Mouse (Mus musculus) embryonic facial prominence, embryonic 11.5 days (tissue): Measurements from ENCODE around the gene Wnt7a. TPM values are rescaled to one million over a fixed set of nuclear protein-coding genes. Genes with fewer than 3 reads are reported as not detected.
A peak's percentile ranks its signal among the peaks of the same experiment; 100 is the strongest.

Experiments used
- ATAC-seq: fragments of 200-750 bp; cut with Nextera tagmentation; replicated peaks from 2 replicates; pipeline ENCODE4 v1.8.0; 2017; ENCODE audit warnings: low read depth; ENCODE audit not compliant: insufficient number of reproducible peaks, low FRiP score, low TSS enrichment
- DNase-seq: peaks from one replicate; pipeline ENCODE4 v3.0.0-alpha.2; 2015; ENCODE audit warnings: low spot score
- H3K27ac ChIP-seq: fragments of 300-500 bp; sonication (generic); replicated peaks from 2 replicates; pipeline ENCODE4 v1.5.1; 2014; ENCODE audit warnings: mild to moderate bottlenecking, low read depth, low read length, control low read depth
- H3K27me3 ChIP-seq: fragments of 300-500 bp; sonication (generic); 2 replicates; pipeline ENCODE4 v1.6.1; 2014; ENCODE audit warnings: mild to moderate bottlenecking, low read length, moderate library complexity, mixed read lengths; ENCODE audit not compliant: control insufficient read depth, insufficient read depth
- H3K36me3 ChIP-seq: fragments of 300-500 bp; sonication (generic); replicated peaks from 2 replicates; pipeline ENCODE4 v1.6.1; 2014; ENCODE audit warnings: low read depth, mild to moderate bottlenecking, low read length, moderate library complexity, mixed read lengths; ENCODE audit not compliant: control insufficient read depth, insufficient read depth
- H3K4me1 ChIP-seq: fragments of 300-500 bp; sonication (generic); 2 replicates; pipeline ENCODE4 v1.6.1; 2014; ENCODE audit warnings: low read length, mixed read lengths; ENCODE audit not compliant: control insufficient read depth, insufficient read depth
- H3K4me2 ChIP-seq: fragments of 300-500 bp; sonication (generic); 2 replicates; pipeline ENCODE4 v1.6.1; 2014; ENCODE audit warnings: low read depth, mild to moderate bottlenecking, control low read depth, low read length, moderate library complexity
- H3K4me3 ChIP-seq: fragments of 300-500 bp; sonication (generic); 2 replicates; pipeline ENCODE4 v1.5.1; 2014; ENCODE audit warnings: low read depth, low read length, control low read depth
- H3K9ac ChIP-seq: fragments of 300-500 bp; sonication (generic); replicated peaks from 2 replicates; pipeline ENCODE4 v1.6.1; 2014; ENCODE audit warnings: mild to moderate bottlenecking, control low read depth, low read length
- H3K9me3 ChIP-seq: fragments of 300-500 bp; sonication (generic); replicated peaks from 2 replicates; pipeline ENCODE4 v1.6.1; 2016; ENCODE audit warnings: mild to moderate bottlenecking, low read length, inconsistent platforms, mixed read lengths; ENCODE audit not compliant: control insufficient read depth
- WGBS: fragments of 180-500 bp; shearing (Covaris S2); extraction: QIAGEN DNeasy Blood & Tissue Kit; methylation state at CpG from one replicate; pipeline ENCODE4 v1.1.7; 2014; 5-methylcytosine and 5-hydroxymethylcytosine counted together
- polyA plus RNA-seq: library from polyadenylated mRNA; unstranded; fragments of >200 nt; fragmentation: Nextera tagmentation; extraction: Ambion mirVana; gene quantifications from 2 replicates; pipeline ENCODE4 v1.2.1, GENCODE M21; 2014

Gene Wnt7a
- polyA plus RNA-seq, 1 experiment from 2014 or later: 1.3 TPM

- ATAC-seq (no peak), DNase-seq (no peak)
- 88% methylated on average over 1 of the region's 1 CpGs for WGBS
- no peak overlapping the region for H3K4me2 ChIP-seq
- H3K4me3 ChIP-seq: no peak overlapping the region
- no peaks in the 10 kb centered on the region for H3K4me1 ChIP-seq
- no peaks in the 10 kb centered on the region for H3K9me3 ChIP-seq
- no peak overlapping the region for H3K27ac ChIP-seq
- no peaks in the 10 kb centered on the region for H3K27me3 ChIP-seq
- no peak overlapping the region for H3K9ac ChIP-seq
- no peaks in the 10 kb centered on the region for H3K36me3 ChIP-seq
These were observed 27.9 kb downstream of the Wnt7a start for GRCm38 (mm10) chr6:91383303-91383702.

GRCm38 (mm10) chr6:91379871-91380270 lies 31.3 kb downstream of the Wnt7a start:
- Histone ChIP-seq H3K27me3 (no peaks in the 10 kb centered on the region), H3K9me3 (no peaks in the 10 kb centered on the region), H3K4me1 (no peaks in the 10 kb centered on the region), H3K4me2 (no peak overlapping the region), H3K9ac (no peak overlapping the region), H3K4me3 (no peak overlapping the region), H3K27ac (no peak overlapping the region), H3K36me3 (no peaks in the 10 kb centered on the region)
- no peak for DNase-seq
- ATAC-seq: no peak
- 77% methylated on average over 4 of the region's 4 CpGs for WGBS

- 77% methylated on average over 3 of the region's 3 CpGs for WGBS
- Histone ChIP-seq H3K4me1 (no peaks in the 10 kb centered on the region), H3K9ac (no peak overlapping the region), H3K36me3 (no peaks in the 10 kb centered on the region), H3K4me3 (no peak overlapping the region), H3K27me3 (no peaks in the 10 kb centered on the region), H3K27ac (no peak overlapping the region), H3K4me2 (no peak overlapping the region), H3K9me3 (no peaks in the 10 kb centered on the region)
- DNase-seq (no peak), ATAC-seq (no peak)
These were observed 31.9 kb downstream of the Wnt7a start for GRCm38 (mm10) chr6:91379266-91379665.

GRCm38 (mm10) chr6:91372977-91373376 lies 38.2 kb downstream of the Wnt7a start:
- Histone ChIP-seq H3K27ac (no peak overlapping the region), H3K4me2 (no peak overlapping the region), H3K4me3 (no peak overlapping the region), H3K36me3 (no peaks in the 10 kb centered on the region), H3K27me3 (no peaks in the 10 kb centered on the region), H3K9me3 (no peaks in the 10 kb centered on the region), H3K9ac (no peak overlapping the region), H3K4me1 (no peaks in the 10 kb centered on the region)
- DNase-seq (no peak), ATAC-seq (no peak)

DNA sequence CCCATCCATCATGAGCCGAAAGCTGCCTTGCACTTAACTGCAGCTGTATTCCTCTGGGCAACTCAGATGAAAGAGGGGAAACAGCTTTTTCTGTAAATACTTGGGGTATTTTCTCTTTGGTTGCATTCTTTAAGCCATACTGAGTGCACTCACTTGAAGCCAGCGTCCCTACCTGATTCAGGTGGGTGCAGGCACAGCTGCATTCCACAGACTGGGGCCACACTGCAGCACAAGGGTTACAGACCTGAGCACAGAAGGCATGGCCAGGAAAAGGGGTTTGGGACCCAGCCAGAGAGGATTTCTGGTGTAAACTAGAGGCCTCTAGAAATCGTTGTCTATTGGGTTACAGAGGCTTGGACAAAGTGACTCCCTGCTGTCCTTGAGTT lies 38.6 kb downstream of the Wnt7a start:
- no peaks in the 10 kb centered on the region for H3K4me1 ChIP-seq
- 49% methylated on average over 3 of the region's 3 CpGs for WGBS
- no peak overlapping the region for H3K9ac ChIP-seq
- H3K9me3 ChIP-seq: no peaks in the 10 kb centered on the region
- ATAC-seq: no peak
- no peak overlapping the region for H3K4me2 ChIP-seq
- no peak overlapping the region for H3K27ac ChIP-seq
- H3K4me3 ChIP-seq: no peak overlapping the region
- H3K36me3 ChIP-seq: no peaks in the 10 kb centered on the region
- DNase-seq: no peak
- H3K27me3 ChIP-seq: no peaks in the 10 kb centered on the region

DNA sequence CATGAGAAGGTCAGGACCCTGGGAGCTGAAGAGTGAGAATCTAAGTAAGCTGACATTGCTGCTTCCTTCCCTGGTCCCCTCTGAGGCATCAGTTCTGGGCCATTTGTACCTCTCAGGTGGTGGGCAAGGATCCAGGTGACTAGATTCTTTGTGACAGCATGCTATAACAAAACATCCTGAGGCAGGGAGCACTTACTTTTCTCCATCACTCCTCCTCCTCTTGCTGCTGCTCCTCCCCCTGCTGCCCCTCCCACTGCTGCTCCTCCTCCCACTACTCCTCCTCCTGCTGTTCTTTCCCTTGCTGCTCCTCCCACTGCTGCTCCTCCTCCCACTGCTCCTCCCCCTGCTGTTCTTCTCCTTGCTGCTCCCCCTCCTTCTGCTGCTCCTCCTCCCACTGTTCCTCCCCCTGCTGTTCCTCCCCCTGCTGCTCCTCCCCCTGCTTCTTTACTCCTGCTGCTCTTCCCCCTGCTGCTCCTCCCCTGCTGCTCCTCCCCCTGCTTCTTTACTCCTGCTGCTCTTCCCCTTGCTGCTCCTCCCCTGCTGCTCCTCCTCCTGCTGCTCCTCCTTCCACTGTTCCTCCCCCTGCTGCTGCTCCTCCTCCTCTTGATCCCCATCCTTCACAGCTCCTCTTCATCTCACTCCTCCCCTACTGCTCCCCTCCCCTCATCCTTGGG lies 39.1 kb downstream of the Wnt7a start:
- Histone ChIP-seq H3K4me1 (no peaks in the 10 kb centered on the region), H3K9ac (no peak overlapping the region), H3K36me3 (no peaks in the 10 kb centered on the region), H3K27ac (no peak overlapping the region), H3K9me3 (no peaks in the 10 kb centered on the region), H3K27me3 (no peaks in the 10 kb centered on the region), H3K4me3 (no peak overlapping the region), H3K4me2 (no peak overlapping the region)
- ATAC-seq (no peak), DNase-seq (peak; percentile 9)

DNA sequence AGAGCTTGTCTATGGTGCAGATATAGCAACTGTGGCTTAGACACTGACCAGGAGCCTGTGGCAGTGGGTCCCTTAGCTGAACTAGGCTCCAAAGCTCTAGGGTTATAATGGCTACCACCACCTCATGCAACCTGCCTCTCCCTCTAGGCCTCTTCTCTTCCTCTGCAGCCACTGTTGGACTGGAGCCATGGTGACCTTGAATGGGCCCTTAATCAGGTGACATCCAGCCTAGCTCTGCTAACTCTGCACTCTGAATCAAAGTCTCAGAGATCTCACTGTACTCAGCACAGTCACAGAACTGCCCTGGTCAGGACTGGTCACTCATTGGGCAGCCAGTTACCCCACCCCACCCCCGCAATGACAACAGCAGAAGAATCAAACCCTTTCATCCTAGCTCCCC lies 44.4 kb downstream of the Wnt7a start:
- no peak for DNase-seq
- Histone ChIP-seq H3K9me3 (no peaks in the 10 kb centered on the region), H3K9ac (no peak overlapping the region), H3K36me3 (no peaks in the 10 kb centered on the region), H3K4me2 (no peak overlapping the region), H3K4me3 (no peak overlapping the region), H3K27me3 (no peaks in the 10 kb centered on the region; the same call in 1 of the 2 replicates), H3K27ac (no peak overlapping the region), H3K4me1 (no peaks in the 10 kb centered on the region)
- ATAC-seq: no peak
- 81% methylated on average over 1 of the region's 1 CpGs for WGBS

- DNase-seq (no peak), ATAC-seq (no peak)
- no peak overlapping the region for H3K9ac ChIP-seq
- no peaks in the 10 kb centered on the region; the same call in 1 of the 2 replicates for H3K27me3 ChIP-seq
- H3K4me3 ChIP-seq: no peak overlapping the region
- H3K4me1 ChIP-seq: no peaks in the 10 kb centered on the region
- no peaks in the 10 kb centered on the region for H3K36me3 ChIP-seq
- H3K9me3 ChIP-seq: no peaks in the 10 kb centered on the region
- H3K4me2 ChIP-seq: no peak overlapping the region
- whole genome bisulfite sequencing: 61% methylated on average over 14 of the region's 14 CpGs
- H3K27ac ChIP-seq: no peak overlapping the region
These were observed 45.7 kb downstream of the Wnt7a start for GRCm38 (mm10) chr6:91365480-91365879.
